Mouse (Mus musculus): ENCODE measurements around the gene Baiap3.

DNA sequence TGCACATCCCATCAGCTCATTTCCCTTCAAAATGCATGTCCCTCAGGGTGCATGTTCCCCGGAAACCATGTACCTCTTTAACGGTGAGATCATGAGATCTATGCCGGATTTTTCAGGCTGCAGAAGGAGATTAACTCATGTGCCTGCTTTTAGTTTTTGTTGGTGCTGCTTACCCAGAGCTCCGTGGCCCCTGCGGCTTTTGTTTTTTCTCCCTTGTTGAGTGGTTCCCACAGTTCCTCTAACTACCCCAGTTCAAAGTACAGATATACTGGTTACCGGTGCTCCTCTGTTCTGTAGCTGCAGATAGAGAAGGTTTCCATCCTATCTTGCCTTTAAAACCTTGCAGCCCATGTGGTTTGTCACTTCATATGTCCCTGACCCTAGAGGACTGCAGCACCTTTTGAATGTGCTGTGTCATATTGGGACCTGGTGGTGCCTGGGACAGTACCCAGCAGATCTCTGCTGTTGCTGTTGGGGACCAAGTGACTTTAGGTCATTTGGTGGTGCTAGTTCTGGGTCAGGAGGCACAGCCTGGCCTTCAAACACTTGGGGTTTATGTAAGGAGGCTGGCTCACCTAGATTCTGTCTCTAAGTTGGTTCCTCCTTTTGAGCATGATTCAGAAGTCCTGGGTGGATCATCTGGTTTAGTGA lies 33.1 kb downstream of the Baiap3 start:
- no peak for TF ChIP-seq POLR2A (IDR thresholded peaks at IDR 0.05; ENCODE audit: borderline replicate concordance, extremely low read depth, low read depth, low read length)
- TF ChIP-seq CTCF (IDR thresholded peaks at IDR 0.05; ENCODE audit: insufficient read depth, low read length): no peak

All from lung, adult 2 months (tissue).